Mouse (Mus musculus) erythroid progenitor cell, adult 5-6 weeks (primary cell): ENCODE results near the gene Patz1. TPM values are rescaled to one million over a fixed set of nuclear protein-coding genes. Genes with fewer than 3 reads are reported as not detected.

ENCODE experiments used
- ATAC-seq: replicated peaks from 2 replicates; pipeline ENCODE4 v1.8.0; 2016; ENCODE audit warnings: moderate number of reproducible peaks, mild to moderate bottlenecking, moderate TSS enrichment, inconsistent platforms; ENCODE audit not compliant: poor library complexity, low FRiP score, severe bottlenecking
- total RNA-seq, 2 experiments: library from RNA; stranded (forward) in 1 of 2; stranded (reverse) in 1 of 2; fragments of 150-400 nt in 1 of 2; fragments of 186-747, 209-891 nt in 1 of 2; gene quantifications; 2 replicates each; pipeline versions ENCODE4 v1.2.3 to v1.2.4; 2015 to 2017; ENCODE audit warnings: low replicate concordance in 2 of 2

Gene Patz1
- total RNA-seq, 2 experiments from 2014 or later = 17.6 to 18.2 TPM

- no peak for ATAC-seq
Observed at GRCm38 (mm10) chr11:3328271-3328670, 39.6 kb downstream of the Patz1 start.

GRCm38 (mm10) chr11:3328806-3329775, 40.4 kb downstream of the Patz1 start:
- no peak for ATAC-seq

DNA sequence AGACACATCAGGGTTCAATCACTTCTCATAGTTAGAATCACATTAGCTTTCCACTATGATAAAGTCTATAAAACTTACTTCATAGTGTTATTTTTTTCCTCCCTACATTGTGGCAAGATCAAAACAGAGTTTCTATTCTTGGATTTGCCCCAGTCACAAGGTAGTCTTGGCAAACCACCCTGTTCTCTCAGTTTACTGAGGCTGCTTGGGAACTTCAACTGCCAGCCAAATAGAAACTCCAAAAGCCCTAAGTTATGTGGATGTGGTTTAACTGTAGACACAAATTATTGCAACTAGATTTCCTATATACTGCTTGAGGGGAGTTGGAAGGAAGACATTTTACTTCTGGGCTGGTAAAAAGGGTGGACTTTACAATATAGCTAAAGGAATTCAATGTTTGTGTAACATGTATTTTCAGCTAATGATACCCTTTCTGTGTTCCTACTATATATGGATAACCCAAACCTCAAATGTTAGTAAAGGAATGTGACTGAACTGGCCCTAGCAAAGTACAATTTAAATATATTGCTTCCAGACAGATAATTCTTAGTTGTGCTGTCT, 41.3 kb downstream of the Patz1 start, which contains the start of gene Pik3ip1:
TSS of gene Pik3ip1 (plus strand) at position 511 of the 561 bp plus-strand sequence.
- no peak for ATAC-seq

- no peak for ATAC-seq
Observed at GRCm38 (mm10) chr11:3330566-3330965, 41.9 kb downstream of the Patz1 start.

DNA sequence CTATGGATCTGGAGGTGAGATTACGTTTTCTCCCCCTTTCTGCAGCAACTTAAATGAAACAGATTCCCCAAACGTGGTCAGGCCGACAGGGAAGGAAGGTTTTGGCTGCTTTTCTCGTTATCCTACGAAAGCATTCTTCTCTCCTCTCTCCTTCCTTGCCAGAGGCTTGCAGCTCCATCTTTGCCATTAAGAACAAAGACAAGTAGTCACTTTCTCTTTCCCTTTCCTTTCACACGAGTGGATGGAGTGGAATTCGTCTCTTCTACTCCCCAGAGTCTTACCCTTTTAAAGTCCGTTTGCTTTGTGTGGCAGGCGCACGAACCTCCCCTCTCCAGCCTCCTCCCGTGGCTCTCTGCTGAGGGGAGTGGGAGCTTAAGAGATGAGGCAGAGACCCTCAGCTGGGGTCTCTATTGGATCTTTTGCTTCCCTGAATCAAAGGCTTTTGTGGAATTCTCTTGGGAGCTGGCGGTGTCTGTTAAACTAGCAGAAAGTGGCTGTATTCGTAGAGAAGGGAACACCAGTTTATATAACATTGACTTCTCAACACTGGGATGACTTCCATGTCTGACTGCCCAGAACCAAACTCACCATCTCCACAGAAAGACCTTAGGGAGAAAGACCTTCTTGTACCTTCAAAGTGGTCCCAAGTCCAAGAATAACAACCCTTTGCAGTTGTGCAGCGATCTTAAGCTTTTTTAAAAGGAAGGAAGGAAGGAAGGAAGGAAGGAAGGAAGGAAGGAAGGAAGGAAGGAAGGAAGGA, 42.5 kb downstream of the Patz1 start:
- no peak for ATAC-seq

- ATAC-seq = peak; percentile 91
Observed at GRCm38 (mm10) chr11:3331756-3332642, 43.3 kb downstream of the Patz1 start.

DNA sequence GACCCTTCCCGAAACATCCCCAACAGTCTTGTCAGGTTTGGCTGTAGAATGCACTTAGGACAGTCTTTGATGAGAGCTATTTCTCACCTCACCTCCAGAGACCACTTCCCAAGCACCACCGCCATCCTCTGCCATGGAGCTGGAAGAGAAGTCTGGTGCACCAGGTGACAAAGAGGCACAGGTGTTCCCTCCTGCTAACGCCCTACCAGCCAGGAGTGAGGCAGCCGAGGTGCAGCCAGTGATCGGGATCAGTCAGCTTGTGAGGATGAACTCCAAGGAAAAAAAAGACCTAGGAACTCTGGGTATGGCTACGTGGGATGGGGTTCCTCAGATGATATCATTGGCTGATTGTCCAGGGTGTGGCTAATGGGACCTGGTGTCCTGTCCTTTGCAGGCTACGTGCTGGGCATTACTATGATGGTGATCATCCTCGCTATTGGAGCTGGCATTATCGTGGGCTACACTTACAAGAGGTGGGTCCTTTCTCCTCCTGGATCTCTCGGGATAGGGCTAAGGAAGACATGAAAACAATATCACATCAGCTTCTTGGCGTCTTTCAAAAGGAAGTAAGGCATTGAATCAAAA, 44.5 kb downstream of the Patz1 start:
- ATAC-seq = no peak

DNA sequence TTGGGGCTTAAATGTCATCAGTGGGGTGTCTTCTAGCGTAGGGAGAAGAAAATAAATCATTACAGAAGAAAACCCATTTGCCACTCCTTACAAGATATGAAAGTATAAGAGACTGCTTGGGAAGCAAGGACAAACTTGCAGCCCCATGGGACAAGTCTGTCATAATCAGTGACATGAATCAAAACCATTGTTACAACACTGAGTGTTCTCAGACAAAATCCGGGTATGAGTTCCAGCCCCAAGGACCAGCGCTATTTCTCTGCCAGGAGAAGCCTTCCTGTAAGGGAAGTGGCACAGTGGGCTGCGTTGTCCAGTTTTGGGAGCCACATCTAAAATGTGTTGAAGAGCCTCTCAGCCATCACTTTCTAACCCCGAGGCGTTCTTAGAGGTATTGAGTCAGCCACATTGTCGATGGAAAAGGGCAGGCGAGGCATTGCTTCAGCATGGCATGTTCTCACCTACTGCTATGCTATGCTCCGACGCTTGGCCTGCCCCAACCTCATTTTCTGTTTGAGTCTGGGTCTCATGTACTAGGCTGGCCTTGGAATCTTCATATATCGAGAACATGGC, 45.6 kb downstream of the Patz1 start:
- no peak for ATAC-seq

DNA sequence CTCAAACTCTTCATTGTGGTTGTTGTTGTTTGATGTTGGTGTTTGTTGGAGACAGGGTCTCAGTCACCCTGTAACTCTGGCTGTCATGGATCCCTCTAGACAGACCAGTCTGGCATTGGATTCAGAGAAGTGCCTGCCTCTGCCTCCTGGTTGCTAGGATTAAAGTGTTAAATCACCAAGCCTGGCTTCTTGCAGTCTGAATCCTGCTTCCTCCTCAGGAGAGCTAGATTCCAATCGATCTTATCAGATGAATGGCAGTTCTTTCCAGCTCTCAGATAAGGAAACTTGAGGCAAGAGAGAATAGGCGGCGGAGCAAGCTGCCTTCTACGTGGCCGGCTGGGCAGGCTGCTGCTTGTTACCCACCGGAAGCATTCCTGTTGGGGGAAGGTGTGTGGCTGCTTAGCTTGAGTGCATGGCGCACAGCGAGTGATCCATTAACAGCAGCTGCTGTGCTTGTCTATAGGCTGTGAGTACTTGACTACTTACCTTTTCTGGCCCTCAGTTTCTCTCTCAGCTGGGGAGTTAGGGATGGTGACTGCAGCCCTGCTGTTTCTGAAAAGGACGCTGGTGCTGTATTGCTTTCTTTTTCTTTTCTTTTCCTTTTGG, 46.1 kb downstream of the Patz1 start:
- ATAC-seq = no peak

- no peak for ATAC-seq
Observed at GRCm38 (mm10) chr11:3335651-3336216, 47.1 kb downstream of the Patz1 start.

GRCm38 (mm10) chr11:3336602-3337001, 47.9 kb downstream of the Patz1 start:
- no peak for ATAC-seq

DNA sequence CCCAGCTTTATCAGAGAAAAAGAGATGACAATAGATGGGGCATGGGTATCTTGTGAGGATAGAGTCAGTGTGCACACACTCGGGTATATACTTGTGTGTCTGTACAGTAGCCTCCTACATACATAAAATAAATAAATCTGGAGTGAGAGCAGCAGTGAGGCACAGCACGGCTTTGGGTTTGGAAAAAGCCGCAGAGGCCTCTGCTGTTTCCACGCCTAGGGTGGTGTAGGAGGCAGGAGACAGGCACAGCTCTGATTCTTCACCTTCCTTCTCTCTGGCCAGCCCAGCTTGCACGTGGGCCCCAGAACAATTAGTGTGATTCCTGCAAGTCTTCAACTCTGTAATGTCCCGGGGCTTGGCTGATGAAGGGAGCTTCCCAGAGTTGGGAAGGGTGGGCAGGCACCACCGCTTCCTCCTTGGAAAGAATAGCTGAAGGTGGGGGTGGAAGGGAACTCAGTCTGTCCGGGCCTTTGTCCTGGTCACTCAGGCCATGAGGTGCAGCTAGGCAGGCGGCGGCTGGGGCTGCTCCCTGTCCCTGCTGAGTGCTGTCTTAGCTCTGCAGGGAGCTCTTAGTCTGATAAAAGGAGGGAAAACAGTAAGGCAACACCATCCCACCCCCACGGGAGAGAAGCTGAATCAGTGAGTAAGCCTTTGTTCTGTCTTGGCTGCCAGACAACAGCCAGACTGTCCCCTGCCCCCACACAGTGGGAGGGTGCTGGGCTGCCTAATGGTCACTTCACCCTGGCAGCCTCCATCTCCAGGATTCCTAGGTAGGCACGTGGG, 48.7 kb downstream of the Patz1 start:
- ATAC-seq = no peak

GRCm38 (mm10) chr11:3337961-3338360, 49.3 kb downstream of the Patz1 start:
- no peak for ATAC-seq

- no peak for ATAC-seq
Observed at GRCm38 (mm10) chr11:3341476-3341875, 52.8 kb downstream of the Patz1 start.

DNA sequence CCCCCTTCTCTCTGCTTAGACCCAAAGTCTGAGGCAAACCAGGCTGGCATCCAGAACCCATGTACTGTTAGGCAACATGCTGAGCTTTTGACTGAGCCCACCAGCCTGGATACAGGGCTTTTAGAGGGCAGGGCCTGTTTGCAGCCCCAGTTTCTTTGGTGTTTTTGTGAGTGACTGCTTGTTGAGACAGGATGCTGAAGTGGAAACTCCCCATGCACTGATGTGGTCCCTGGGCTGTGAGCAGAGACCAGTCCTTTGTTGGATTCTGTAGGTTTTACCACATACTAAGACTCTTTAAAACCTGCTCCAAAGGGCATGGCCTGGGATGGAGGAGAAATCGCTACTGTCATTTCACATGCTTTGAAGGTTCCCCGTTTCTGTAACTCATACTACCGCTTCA, 56.2 kb downstream of the Patz1 start:
- no peak for ATAC-seq

GRCm38 (mm10) chr11:3346351-3346750, 57.7 kb downstream of the Patz1 start:
- ATAC-seq = no peak

GRCm38 (mm10) chr11:3347091-3347834, 58.6 kb downstream of the Patz1 start:
- ATAC-seq = 0 out of 2 replicates have a peak, but pooled peaks have one; percentile 67
